Mouse (Mus musculus) heart, embryonic 14.5 days (tissue): ENCODE data around the gene Cep112. TPM values are rescaled to one million over a fixed set of nuclear protein-coding genes. Genes with fewer than 3 reads are reported as not detected.

Experiments used
- ATAC-seq: fragments of 200-750 bp; cut with Nextera tagmentation; 2 replicates; pipeline ENCODE4 v1.8.0; 2017; ENCODE audit warnings: low read depth, moderate TSS enrichment; ENCODE audit not compliant: insufficient number of reproducible peaks, insufficient read depth, low FRiP score
- H3K27ac ChIP-seq, 2 experiments: fragments of 200-500 bp in 1 of 2; fragments of 300-500 bp in 1 of 2; sonication (generic) in 1 of 2; replicated peaks in 1 of 2; 2 replicates each; pipeline ENCODE4 v1.5.1; 2012 to 2014; ENCODE audit warnings: low read depth in 2 of 2, low read length in 2 of 2, control low read depth in 1 of 2, mild to moderate bottlenecking in 1 of 2, mixed read lengths in 1 of 2; ENCODE audit not compliant: control insufficient read depth in 1 of 2, insufficient read depth in 1 of 2
- H3K27me3 ChIP-seq: fragments of 300-500 bp; sonication (generic); 2 replicates; pipeline ENCODE4 v1.6.1; 2014; ENCODE audit warnings: mild to moderate bottlenecking, low read length, control low read depth; ENCODE audit not compliant: control insufficient read depth, insufficient read depth
- H3K36me3 ChIP-seq: fragments of 300-500 bp; sonication (generic); 2 replicates; pipeline ENCODE4 v1.6.1; 2014; ENCODE audit warnings: mild to moderate bottlenecking, control low read depth, low read length, mixed read lengths; ENCODE audit not compliant: control insufficient read depth, insufficient read depth
- H3K4me1 ChIP-seq, 2 experiments: fragments of 200-500 bp in 1 of 2; fragments of 300-500 bp in 1 of 2; sonication (generic) in 1 of 2; 2 replicates each; pipeline ENCODE4 v1.6.1; 2012 to 2014; ENCODE audit warnings: low read length in 2 of 2, control low read depth in 1 of 2, mixed read lengths in 1 of 2; ENCODE audit not compliant: control insufficient read depth in 2 of 2, insufficient read depth in 2 of 2
- H3K4me2 ChIP-seq: fragments of 300-500 bp; sonication (generic); 2 replicates; pipeline ENCODE4 v1.6.1; 2014; ENCODE audit warnings: mild to moderate bottlenecking, low read length
- H3K4me3 ChIP-seq, 2 experiments: fragments of 200-500 bp in 1 of 2; fragments of 300-500 bp in 1 of 2; sonication (generic) in 1 of 2; 2 replicates each; pipeline ENCODE4 v1.5.1; 2012 to 2014; ENCODE audit warnings: low read length in 2 of 2, mild to moderate bottlenecking in 2 of 2, control low read depth in 1 of 2, low read depth in 1 of 2, moderate library complexity in 1 of 2; ENCODE audit not compliant: control insufficient read depth in 1 of 2, insufficient read depth in 1 of 2
- H3K9ac ChIP-seq: fragments of 300-500 bp; sonication (generic); 2 replicates; pipeline ENCODE4 v1.6.1; 2014; ENCODE audit warnings: mild to moderate bottlenecking, low read length
- H3K9me3 ChIP-seq: fragments of 300-500 bp; sonication (generic); 2 replicates; pipeline ENCODE4 v1.6.1; 2016; ENCODE audit warnings: low read length, control low read depth; ENCODE audit not compliant: control insufficient read depth
- WGBS: fragments of 180-500 bp; shearing (Covaris S2); extraction: QIAGEN DNeasy Blood & Tissue Kit; methylation state at CpG from one replicate; pipeline ENCODE4 v1.1.7; 2014; 5-methylcytosine and 5-hydroxymethylcytosine counted together
- polyA plus RNA-seq: library from polyadenylated mRNA; unstranded; fragments of >200 nt; fragmentation: Nextera tagmentation; extraction: Ambion mirVana; gene quantifications from 2 replicates; pipeline ENCODE4 v1.2.1, GENCODE M21; 2014

Gene Cep112
- polyA plus RNA-seq, 1 experiment from 2014 or later, result 9.2 TPM

DNA sequence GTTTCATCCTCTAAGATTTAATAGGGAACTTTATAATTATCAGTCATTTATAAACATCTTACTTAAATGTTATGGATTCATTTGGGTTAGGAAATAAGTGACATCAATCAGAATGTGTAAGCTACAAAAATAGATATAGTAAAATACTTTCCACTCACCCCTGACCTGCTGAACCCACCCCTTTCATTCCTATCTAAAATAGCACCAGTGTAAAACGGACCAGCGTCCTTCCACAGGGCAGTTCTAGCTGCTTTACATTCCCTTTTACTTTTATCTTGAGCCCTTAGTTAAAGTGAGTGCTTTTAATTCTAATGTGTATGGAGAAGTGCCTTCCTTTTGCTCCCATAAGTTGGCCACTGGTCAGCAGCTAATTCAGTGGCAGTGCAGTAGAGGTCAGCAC, 230.6 kb downstream of the Cep112 start:
- H3K9me3 ChIP-seq, result no peaks in the 10 kb centered on the region
- H3K4me3 ChIP-seq, result no peak overlapping the region
- 14% methylated on average over 2 of the region's 2 CpGs for WGBS
- H3K4me1 ChIP-seq, result peaks cover 4 to 11% of the 10 kb centered on the region in 2 experiments
- H3K27ac ChIP-seq, result peak overlapping the region; percentile 26 to 58; a peak in 3 of 4 replicates
- H3K4me2 ChIP-seq, result 0 out of 2 replicates have a peak overlapping the region, but pooled peaks have one; percentile 14
- no peak overlapping the region for H3K9ac ChIP-seq
- H3K36me3 ChIP-seq, result no peaks in the 10 kb centered on the region
- no peaks in the 10 kb centered on the region for H3K27me3 ChIP-seq
- peak; percentile 80 for ATAC-seq

DNA sequence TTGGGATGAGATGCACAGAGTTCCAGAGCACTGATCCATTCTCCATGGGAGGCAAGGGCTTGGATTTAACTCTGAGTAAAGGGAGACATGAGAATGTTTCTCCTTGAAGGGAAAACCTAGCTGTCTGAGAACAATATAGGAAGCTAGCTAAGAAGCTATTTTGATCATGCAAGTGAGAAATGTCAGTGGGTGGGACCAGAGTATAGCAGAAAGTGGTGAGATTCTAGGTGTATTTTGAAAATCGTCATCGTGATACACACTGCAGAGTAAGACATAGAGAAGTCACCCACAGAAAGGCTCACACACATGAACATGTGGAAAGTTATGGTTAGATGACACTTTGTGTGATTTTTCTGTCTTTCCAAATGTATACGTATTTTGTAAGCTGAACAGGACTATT, 257.0 kb downstream of the Cep112 start:
- H3K27ac ChIP-seq, result no peak overlapping the region
- no peak overlapping the region for H3K4me2 ChIP-seq
- H3K9ac ChIP-seq, result no peak overlapping the region
- no peaks in the 10 kb centered on the region for H3K4me1 ChIP-seq
- no peak overlapping the region for H3K4me3 ChIP-seq
- H3K9me3 ChIP-seq, result peaks cover 11% of the 10 kb centered on the region
- ATAC-seq, result no peak
- no peaks in the 10 kb centered on the region for H3K36me3 ChIP-seq
- H3K27me3 ChIP-seq, result no peaks in the 10 kb centered on the region
- 83% methylated on average over 3 of the region's 3 CpGs for WGBS

- Histone ChIP-seq H3K36me3 (no peaks in the 10 kb centered on the region), H3K27ac (no peak overlapping the region), H3K4me2 (no peak overlapping the region), H3K4me3 (no peak overlapping the region), H3K9ac (no peak overlapping the region), H3K4me1 (no peaks in the 10 kb centered on the region), H3K9me3 (no peaks in the 10 kb centered on the region), H3K27me3 (no peaks in the 10 kb centered on the region)
- 70% methylated on average over 4 of the region's 4 CpGs for WGBS
- ATAC-seq, result no peak
Observed at GRCm38 (mm10) chr11:108696563-108696962, 271.6 kb downstream of the Cep112 start.

DNA sequence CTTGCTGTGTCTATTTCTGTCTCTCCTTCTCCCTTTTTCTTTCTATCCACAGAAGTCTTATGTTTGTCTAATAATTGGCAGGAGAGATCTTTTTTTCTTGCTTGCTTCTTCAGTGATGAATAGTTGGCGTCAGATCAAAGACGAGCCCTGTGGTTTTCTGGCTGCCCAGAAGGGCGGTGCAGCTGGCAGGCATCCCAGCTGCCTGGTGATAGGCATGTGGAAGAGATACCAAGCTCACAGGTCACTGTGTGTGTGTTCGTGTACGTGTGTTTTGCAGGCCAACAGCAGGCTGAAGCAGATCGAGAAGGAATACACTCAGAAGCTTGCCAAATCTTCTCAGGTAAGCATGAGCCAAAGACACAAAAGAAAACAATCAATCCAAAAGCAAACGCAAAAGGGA, 327.3 kb downstream of the Cep112 start:
- Histone ChIP-seq H3K36me3 (no peaks in the 10 kb centered on the region), H3K9ac (no peak overlapping the region), H3K4me2 (peak overlapping the region; percentile 45), H3K27ac (peak overlapping the region; percentile 41 to 54; a peak in 2 of 4 replicates), H3K4me3 (0 out of 4 replicates have a peak overlapping the region, but pooled peaks of 1 of the 2 experiments have one; percentile 14), H3K27me3 (no peaks in the 10 kb centered on the region), H3K4me1 (peaks cover 6 to 15% of the 10 kb centered on the region in 2 experiments), H3K9me3 (no peaks in the 10 kb centered on the region)
- peak; percentile 82; the same call in 1 of the 2 replicates for ATAC-seq
- 14% methylated on average over 7 of the region's 7 CpGs for WGBS

DNA sequence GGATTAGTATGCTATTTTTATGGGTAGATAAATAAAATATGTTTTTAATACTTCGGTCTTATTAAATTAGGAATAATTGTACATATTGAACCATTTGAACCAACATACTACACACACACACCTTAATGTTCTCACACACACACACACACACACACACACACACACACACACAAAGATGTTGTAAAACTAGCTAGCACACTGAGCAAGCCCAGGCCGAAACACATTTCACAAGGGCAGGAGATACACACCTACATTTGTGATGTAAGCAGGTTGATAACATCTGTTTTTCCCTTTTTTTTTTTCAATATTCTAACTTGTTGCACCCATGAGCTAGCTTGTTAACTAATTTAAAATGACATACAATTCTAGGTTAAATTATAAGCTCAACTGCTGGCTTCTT, 327.8 kb downstream of the Cep112 start:
- no peak overlapping the region for H3K4me3 ChIP-seq
- H3K36me3 ChIP-seq, result no peaks in the 10 kb centered on the region
- peak overlapping the region in 1 of 2 experiments; percentile 54; a peak in 1 of 4 replicates for H3K27ac ChIP-seq
- WGBS, result 93% methylated on average over 2 of the region's 2 CpGs
- H3K9ac ChIP-seq, result no peak overlapping the region
- no peaks in the 10 kb centered on the region for H3K9me3 ChIP-seq
- peak overlapping the region; percentile 45; the same call in 1 of the 2 replicates for H3K4me2 ChIP-seq
- peaks cover 6 to 18% of the 10 kb centered on the region in 2 experiments for H3K4me1 ChIP-seq
- H3K27me3 ChIP-seq, result no peaks in the 10 kb centered on the region
- ATAC-seq, result no peak

GRCm38 (mm10) chr11:108753361-108754240, 328.6 kb downstream of the Cep112 start:
- H3K27ac ChIP-seq, result no peak overlapping the region
- no peaks in the 10 kb centered on the region for H3K9me3 ChIP-seq
- H3K27me3 ChIP-seq, result no peaks in the 10 kb centered on the region
- peaks cover 8 to 25% of the 10 kb centered on the region in 2 experiments for H3K4me1 ChIP-seq
- no peaks in the 10 kb centered on the region for H3K36me3 ChIP-seq
- no peak overlapping the region for H3K9ac ChIP-seq
- no peak overlapping the region for H3K4me2 ChIP-seq
- 84% methylated on average over 7 of the region's 7 CpGs for WGBS
- H3K4me3 ChIP-seq, result no peak overlapping the region
- ATAC-seq, result no peak

- WGBS, result 85% methylated on average over 2 of the region's 2 CpGs
- H3K27ac ChIP-seq, result no peak overlapping the region
- no peak overlapping the region for H3K4me2 ChIP-seq
- ATAC-seq, result no peak
- H3K36me3 ChIP-seq, result no peaks in the 10 kb centered on the region
- peaks cover 2 to 17% of the 10 kb centered on the region in 2 experiments; a peak in 3 of 4 replicates for H3K4me1 ChIP-seq
- no peak overlapping the region for H3K9ac ChIP-seq
- no peak overlapping the region for H3K4me3 ChIP-seq
- no peaks in the 10 kb centered on the region for H3K9me3 ChIP-seq
- no peaks in the 10 kb centered on the region for H3K27me3 ChIP-seq
Observed at GRCm38 (mm10) chr11:108757211-108757610, 332.2 kb downstream of the Cep112 start.
